Mouse (Mus musculus) lung, postnatal 25 days (tissue): ENCODE measurements around the gene Olfr1373.

Source experiments
- DNase-seq: peaks from one replicate; pipeline ENCODE4 v3.0.0; 2022; ENCODE audit warnings: low spot score

Gene Olfr1373

DNA sequence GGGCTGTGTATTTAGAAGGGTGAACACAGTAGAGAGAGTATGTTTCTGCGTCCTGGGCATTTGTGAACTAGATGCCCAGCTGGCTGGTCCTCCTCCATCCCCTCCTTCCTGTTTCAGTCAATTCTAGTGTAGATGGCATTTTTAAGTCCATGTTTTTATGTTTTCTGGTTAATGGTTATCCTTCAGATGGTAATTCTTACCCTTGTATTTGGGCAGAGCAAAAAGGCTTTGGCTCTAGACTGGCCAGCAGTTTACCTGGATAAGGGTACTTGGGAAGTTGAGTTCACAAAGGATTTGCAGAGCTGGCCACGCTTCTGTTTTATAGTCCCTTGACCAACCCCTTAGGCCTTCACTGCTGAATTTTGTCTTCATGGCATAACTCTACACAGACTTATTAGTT is 39.3 kb downstream of the Olfr1373 start:
- DNase-seq, result no peak

DNA sequence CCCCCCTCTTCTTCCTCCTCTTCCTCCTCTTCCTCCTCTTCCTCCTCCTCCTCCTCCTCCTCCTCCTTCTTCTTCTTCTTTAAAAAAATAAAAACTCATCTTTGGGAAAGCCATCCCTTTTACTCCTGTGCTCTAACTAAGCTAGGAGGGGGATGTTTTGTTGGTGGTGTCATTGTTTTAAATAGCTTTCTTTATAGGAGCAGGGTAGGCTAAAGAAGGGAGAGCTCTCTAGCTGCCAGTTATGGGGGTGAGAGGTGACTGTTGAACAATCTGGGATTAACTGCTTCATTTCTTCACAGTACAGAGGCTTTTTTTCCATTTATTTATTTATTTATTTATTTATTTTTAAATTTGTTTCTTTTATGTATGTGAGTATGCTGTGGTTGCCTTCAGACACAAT is 39.8 kb downstream of the Olfr1373 start:
- DNase-seq, result no peak

DNA sequence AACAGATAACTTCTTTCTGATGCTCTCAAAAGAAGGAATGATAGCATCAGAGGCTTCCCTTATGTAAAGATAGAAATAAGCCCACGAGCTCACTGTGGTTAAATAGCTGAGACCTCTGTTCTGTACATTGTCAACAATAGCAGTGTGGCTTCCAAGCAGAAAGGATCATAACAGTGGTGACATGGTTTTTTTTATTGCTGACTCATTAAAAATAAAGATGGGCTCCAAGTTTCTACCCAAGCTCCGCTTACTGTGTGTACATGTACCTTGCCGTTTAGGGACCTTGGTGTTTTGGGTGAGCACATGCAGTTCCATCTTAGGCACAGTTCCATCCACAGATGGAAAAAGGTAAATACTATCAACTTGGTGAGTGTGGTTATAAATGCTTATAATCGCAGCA is 42.4 kb downstream of the Olfr1373 start:
- DNase-seq, result no peak

DNA sequence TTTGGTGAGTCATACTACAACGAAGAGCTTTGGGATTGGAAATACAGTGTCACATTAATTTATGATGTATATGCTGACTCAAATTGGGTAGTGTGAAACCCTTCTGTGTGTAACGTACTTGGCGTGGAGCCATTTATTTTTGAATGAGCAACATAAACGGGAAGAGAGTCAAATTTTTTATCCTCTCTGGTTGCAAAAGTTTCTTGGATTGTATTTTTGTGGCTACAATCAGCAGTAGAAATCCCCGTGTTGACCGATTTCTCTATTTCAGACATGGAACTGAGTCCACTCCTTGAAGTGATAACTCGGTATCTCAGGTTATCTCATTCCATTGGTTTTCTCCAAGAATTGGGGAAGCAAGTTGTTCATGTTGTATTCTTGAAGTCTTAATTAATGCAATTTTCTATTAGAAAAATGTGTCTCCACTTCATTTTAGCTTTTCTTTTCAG is 45.5 kb downstream of the Olfr1373 start:
- peak; percentile 21 for DNase-seq

DNA sequence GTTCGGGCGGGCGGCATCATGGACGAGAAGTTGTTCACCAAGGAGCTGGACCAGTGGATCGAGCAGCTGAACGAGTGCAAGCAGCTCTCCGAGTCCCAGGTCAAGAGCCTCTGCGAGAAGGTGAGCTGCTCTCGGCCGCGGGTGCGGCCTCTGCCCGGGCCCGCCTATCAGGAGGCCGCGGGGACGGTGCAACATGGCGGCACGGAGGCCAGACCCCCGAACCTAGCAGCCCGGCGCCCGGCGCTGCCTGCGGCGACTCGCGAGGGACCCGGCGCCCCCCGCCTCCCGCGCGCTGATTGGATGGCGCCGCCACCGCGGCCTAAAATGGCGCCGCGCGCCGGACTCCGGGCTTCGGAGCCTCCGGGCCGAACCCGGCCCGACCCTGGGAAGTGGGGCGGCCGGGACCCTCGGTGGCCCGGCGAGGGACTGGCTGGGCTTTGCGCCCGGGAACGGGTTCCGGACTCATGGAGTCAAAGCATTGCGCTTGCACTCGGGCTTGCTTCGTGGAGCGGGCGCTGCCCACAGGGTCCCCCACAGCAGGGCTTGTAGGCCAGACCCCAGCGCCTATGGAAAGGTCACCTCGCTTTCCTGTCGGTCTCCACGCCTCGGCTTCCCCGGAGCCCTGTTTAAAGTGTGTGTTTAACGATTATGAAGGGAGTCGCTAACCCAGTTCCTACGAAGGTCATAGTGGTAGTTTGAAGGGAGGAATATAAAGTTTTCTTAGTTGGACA is 46.1 kb downstream of the Olfr1373 start:
- peak; percentile 49 for DNase-seq

DNA sequence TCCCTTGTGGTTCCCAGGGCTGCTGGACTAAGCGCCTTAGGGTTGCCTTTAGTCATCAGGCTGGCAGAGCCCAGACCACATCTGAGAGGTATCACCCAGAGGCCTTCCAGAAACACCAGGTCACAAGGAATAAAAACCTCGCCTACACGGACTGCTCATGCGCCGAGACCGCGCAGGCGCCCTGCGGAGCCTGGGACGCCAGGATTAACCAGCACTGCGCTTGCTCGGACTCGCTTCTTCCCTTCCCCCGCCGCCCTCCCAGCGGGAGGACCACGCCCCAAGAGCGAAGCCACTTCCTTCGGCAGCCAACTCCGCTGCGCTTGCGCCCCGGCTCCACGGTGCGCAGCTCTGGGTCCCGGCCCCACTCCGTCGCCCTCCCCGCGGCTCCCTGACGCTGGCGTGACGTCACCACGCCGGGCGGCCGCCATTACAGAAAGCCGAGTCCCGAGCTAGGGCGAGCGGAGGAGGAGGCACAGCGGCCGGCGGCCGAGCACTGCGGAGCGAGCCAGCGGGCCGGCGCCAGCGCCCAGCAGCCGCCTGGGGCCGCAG is 46.9 kb downstream of the Olfr1373 start, which contains the start of gene Ppp2ca:
Ppp2ca (plus strand) TSS at position 284 of the 549 bp plus-strand sequence.
- peak; percentile 99 for DNase-seq

DNA sequence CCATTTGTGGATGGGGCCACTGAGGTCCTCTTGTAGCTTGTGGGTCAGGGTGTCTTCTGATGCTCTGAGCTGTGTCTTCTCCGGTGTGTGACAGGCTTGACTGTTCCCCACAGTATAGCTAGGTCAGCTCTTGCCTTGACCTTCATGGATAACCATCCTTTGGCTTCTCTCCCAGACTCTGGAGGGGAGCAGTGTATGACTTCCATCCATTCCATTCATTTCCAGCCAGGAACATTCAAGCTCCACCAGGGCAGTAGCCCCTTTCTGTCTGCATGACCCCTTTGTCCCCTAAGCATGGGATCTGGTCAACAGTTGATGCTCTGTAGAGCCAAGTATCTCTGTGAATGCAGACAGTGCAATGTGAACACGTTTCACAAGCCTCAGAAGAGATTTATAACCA is 47.7 kb downstream of the Olfr1373 start:
- DNase-seq, result no peak

DNA sequence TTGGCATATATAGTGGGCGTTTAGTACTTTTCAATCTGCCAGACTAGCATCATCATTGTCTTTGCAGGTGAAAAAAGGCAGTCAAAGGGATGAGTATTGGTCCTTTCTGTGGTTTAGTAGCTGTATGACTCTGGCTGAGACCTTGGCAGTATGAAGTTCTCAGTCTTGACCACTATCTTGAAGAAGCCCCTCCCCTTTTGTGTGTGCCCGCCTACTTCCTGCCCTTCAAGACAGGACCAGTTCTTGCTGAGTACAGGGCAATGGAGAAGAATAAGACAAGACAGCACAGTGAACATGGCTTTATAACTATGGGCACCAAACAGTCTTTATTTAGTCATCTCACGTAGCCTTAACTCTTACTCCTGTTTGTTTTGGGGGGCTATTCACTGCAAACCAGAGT is 48.3 kb downstream of the Olfr1373 start:
- no peak for DNase-seq
